In genomic region chr9:45348560-45348959, GRCm38 (mm10) we compare ENCODE assay signal across 20 mouse cellular contexts. TPM values are rescaled to one million over a fixed set of nuclear protein-coding genes. Genes with fewer than 3 reads are reported as not detected.
"Had no signal": no experiment of that assay in that cellular context is flagged by ENCODE, and none has a peak within 500 bp of the region (broad histone marks: within the 10 kb centered on the region; RNA-seq: fewer than 3 reads in every experiment).

No protein-coding gene starts in this region.

- H3K27ac ChIP-seq: macrophage; midbrain, embryonic 13.5 days; midbrain, embryonic 15.5 days; neural tube, embryonic 12.5 days had no signal

- H3K9ac ChIP-seq: lung, embryonic 14.5 days; midbrain, embryonic 13.5 days; midbrain, embryonic 15.5 days; neural tube, embryonic 12.5 days had no signal

- H3K36me3 ChIP-seq: midbrain, embryonic 13.5 days; midbrain, embryonic 15.5 days; neural tube, embryonic 12.5 days had no signal

- H3K4me2 ChIP-seq: lung, embryonic 14.5 days; midbrain, embryonic 11.5 days; midbrain, embryonic 13.5 days; midbrain, embryonic 15.5 days; neural tube, embryonic 12.5 days had no signal

- ATAC-seq: midbrain, embryonic 13.5 days; midbrain, embryonic 15.5 days had no signal

- H3K4me3 ChIP-seq: megakaryocyte, embryonic 14.5 days; midbrain, embryonic 13.5 days; midbrain, embryonic 15.5 days; neural tube, embryonic 12.5 days had no signal

- H3K9me3 ChIP-seq: midbrain, embryonic 13.5 days; midbrain, embryonic 15.5 days; neural tube, embryonic 12.5 days had no signal

- H3K27me3 ChIP-seq: midbrain, embryonic 13.5 days; midbrain, embryonic 15.5 days; neural tube, embryonic 12.5 days had no signal

- H3K4me1 ChIP-seq: midbrain, embryonic 13.5 days; midbrain, embryonic 15.5 days; neural tube, embryonic 12.5 days had no signal

- DNase-seq: lung, adult 18-20 months; lung, embryonic 14.5 days; lung, postnatal 10 days; right cerebral cortex, postnatal 14 days; right cerebral cortex, postnatal 4 days; spleen, adult 18-20 months; thymus, adult 18-20 months; thymus, postnatal 25 days; thymus, postnatal 4 days had no signal

RNA-seq across cellular contexts. Expression of gene Fxyd6, which starts 21.4 kb away (rescaled TPM):
- total RNA-seq: megakaryocyte progenitor cell, adult 5-6 weeks; monocyte, adult 5-6 weeks; neutrophil, adult 5-6 weeks had no signal
- polyA plus RNA-seq: macrophage had no signal

RNA-seq across cellular contexts. Expression of gene Tmprss13, which starts 29.7 kb away (rescaled TPM):
- total RNA-seq: megakaryocyte progenitor cell, adult 5-6 weeks; monocyte, adult 5-6 weeks had no signal
- polyA plus RNA-seq: liver, embryonic 16.5 days; macrophage; midbrain, embryonic 11.5 days; midbrain, embryonic 13.5 days; midbrain, embryonic 15.5 days; midbrain, postnatal 0 days had no signal

RNA-seq across cellular contexts. Expression of gene Fxyd2, which starts 50.9 kb away (rescaled TPM):
- total RNA-seq: monocyte, adult 5-6 weeks; neutrophil, adult 5-6 weeks had no signal
